ENCODE assay signal across 8 mouse cellular contexts in the genomic region with DNA sequence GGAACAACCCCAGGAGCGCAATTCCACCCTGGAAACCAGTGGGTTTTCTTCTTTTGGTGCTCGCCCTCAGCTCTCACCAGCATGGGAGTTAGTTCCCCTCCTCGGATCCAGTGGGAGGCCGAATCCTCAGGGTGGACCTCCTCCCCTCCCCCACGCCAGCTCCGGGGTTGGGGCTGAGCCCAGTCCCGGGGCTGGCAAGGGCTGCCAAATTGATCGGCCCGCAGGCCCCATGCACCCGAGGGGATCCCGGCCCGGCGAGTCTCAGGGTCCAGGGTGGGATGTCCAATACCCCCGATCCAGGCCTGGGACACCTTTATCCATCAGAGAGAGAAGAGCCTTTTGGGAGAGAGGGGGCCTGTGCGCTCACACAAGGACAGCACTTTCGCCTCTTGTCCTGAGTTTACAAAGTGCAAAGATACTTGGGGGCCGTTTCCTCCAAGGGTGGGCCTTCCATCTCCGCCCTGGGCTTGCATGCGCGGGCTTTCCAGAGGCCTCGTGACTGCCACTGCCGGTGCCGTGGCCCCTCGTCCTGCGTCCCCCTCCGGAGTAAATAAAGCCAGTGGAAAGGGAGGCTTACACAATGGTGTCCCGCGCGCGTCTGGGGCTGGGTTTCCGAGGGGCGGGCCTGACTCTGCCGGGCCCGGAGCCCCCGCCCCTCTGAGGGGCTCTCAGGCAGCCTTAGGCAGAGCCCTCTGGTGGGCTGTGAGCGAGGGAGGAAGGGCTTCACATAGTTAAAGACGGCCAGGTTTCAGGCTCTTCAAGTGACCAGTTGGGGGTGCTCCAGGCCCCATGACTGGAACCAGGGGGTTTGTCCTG.
DNase-seq lines count a peak whose midpoint lies in the region; ATAC-seq and TF ChIP-seq lines count a peak whose summit lies in the region.

No protein-coding gene starts in this region.

- H3K9me3 ChIP-seq in embryonic facial prominence, embryonic 11.5 days (replicated peaks; ENCODE audit: control insufficient read depth, low read length): no peaks in the 10 kb centered on the region
- H3K9me3 ChIP-seq in limb, embryonic 10.5 days (replicated peaks): no peaks in the 10 kb centered on the region
- no peaks in the 10 kb centered on the region for H3K9me3 ChIP-seq in midbrain, embryonic 10.5 days (replicated peaks)
- no peaks in the 10 kb centered on the region for H3K9me3 ChIP-seq in stomach, postnatal 0 days (ENCODE audit: control insufficient read depth, low read length)

- peak overlapping the region; percentile 92 for H3K9ac ChIP-seq in embryonic facial prominence, embryonic 11.5 days (replicated peaks; ENCODE audit: low read length)
- peak overlapping the region; percentile 67 for H3K9ac ChIP-seq in stomach, postnatal 0 days (ENCODE audit: low read length)

- H3K27ac ChIP-seq in embryonic facial prominence, embryonic 11.5 days (replicated peaks; ENCODE audit: low read depth, low read length): peak overlapping the region; percentile 92
- H3K27ac ChIP-seq in limb, embryonic 10.5 days: peak overlapping the region; percentile 97
- peak overlapping the region; percentile 96 for H3K27ac ChIP-seq in midbrain, embryonic 10.5 days (replicated peaks)
- peak overlapping the region; percentile 87 for H3K27ac ChIP-seq in stomach, postnatal 0 days (replicated peaks)

- TF ChIP-seq EP300 in stomach, postnatal 0 days (optimal IDR thresholded peaks at IDR 0.05): no peak

- no peaks in the 10 kb centered on the region for H3K36me3 ChIP-seq in embryonic facial prominence, embryonic 11.5 days (replicated peaks; ENCODE audit: control insufficient read depth, insufficient read depth, low read depth, low read length)
- peaks cover 23% of the 10 kb centered on the region for H3K36me3 ChIP-seq in limb, embryonic 10.5 days
- peaks cover 21% of the 10 kb centered on the region for H3K36me3 ChIP-seq in midbrain, embryonic 10.5 days
- no peaks in the 10 kb centered on the region for H3K36me3 ChIP-seq in stomach, postnatal 0 days (ENCODE audit: control insufficient read depth, insufficient read depth, low read length)

- no peaks in the 10 kb centered on the region for H3K27me3 ChIP-seq in embryonic facial prominence, embryonic 11.5 days (ENCODE audit: control insufficient read depth, insufficient read depth, low read length)
- H3K27me3 ChIP-seq in limb, embryonic 10.5 days (ENCODE audit: low read depth, poor library complexity, severe bottlenecking): no peaks in the 10 kb centered on the region
- H3K27me3 ChIP-seq in midbrain, embryonic 10.5 days (ENCODE audit: low read depth, poor library complexity, severe bottlenecking): peaks cover 17% of the 10 kb centered on the region
- H3K27me3 ChIP-seq in stomach, postnatal 0 days (ENCODE audit: control insufficient read depth, insufficient read depth, low read length): no peaks in the 10 kb centered on the region

- peak overlapping the region; percentile 92 for H3K4me3 ChIP-seq in embryonic facial prominence, embryonic 11.5 days (ENCODE audit: low read depth, low read length)
- peak overlapping the region; percentile 87 for H3K4me3 ChIP-seq in limb, embryonic 10.5 days
- peak overlapping the region; percentile 77 for H3K4me3 ChIP-seq in midbrain, embryonic 10.5 days
- peak overlapping the region; percentile 67 for H3K4me3 ChIP-seq in stomach, postnatal 0 days (ENCODE audit: low read depth, low read length)

- peak; percentile 68 for ATAC-seq in embryonic facial prominence, embryonic 11.5 days (replicated peaks; ENCODE audit: insufficient number of reproducible peaks, low FRiP score, low TSS enrichment, low read depth)
- peak; percentile 39; the same call in 1 of the 2 replicates for ATAC-seq in stomach, postnatal 0 days (ENCODE audit: low FRiP score, low TSS enrichment)

- peak overlapping the region; percentile 61 for H3K4me2 ChIP-seq in embryonic facial prominence, embryonic 11.5 days (ENCODE audit: low read depth, low read length)
- H3K4me2 ChIP-seq in stomach, postnatal 0 days (replicated peaks; ENCODE audit: low read depth): peak overlapping the region; percentile 65

- TF ChIP-seq CTCF in stomach, postnatal 0 days (IDR thresholded peaks at IDR 0.05; ENCODE audit: low read depth): peak; percentile 70

- intact Hi-C loops in heart, postnatal 10 days (cut with DNase I): loop anchor here (2.0 kb wide), 2 partner anchors 28 to 92 kb away; no protein-coding TSS in a partner anchor

- WGBS in embryonic facial prominence, embryonic 11.5 days: under 1% methylated on average over 36 of the region's 37 CpGs
- under 1% methylated on average over 37 of the region's 37 CpGs for WGBS in limb, embryonic 10.5 days
- 0% methylated on average over 37 of the region's 37 CpGs for WGBS in midbrain, embryonic 10.5 days
- 3% methylated on average over 37 of the region's 37 CpGs for WGBS in stomach, postnatal 0 days

- peak; percentile 62 to 68 for DNase-seq in urinary bladder, postnatal 4 days (ENCODE audit: low spot score in 2 of 2)
- DNase-seq in urinary bladder, postnatal 14 days (ENCODE audit: low spot score): no peak
- peak; percentile 93 for DNase-seq in embryonic facial prominence, embryonic 11.5 days (ENCODE audit: low spot score)
- peak; percentile 68 to 76 for DNase-seq in heart, postnatal 10 days
- DNase-seq in limb, embryonic 10.5 days (ENCODE audit: low spot score): peak; percentile 88
- DNase-seq in midbrain, embryonic 10.5 days (ENCODE audit: low spot score): peak; percentile 87
- DNase-seq in stomach, postnatal 0 days (ENCODE audit: low spot score): peak; percentile 53
- DNase-seq in layer of hippocampus, postnatal 36 days: no peak

- H3K4me1 ChIP-seq in embryonic facial prominence, embryonic 11.5 days (ENCODE audit: control insufficient read depth, insufficient read depth, low read length): peaks cover 13% of the 10 kb centered on the region
- H3K4me1 ChIP-seq in limb, embryonic 10.5 days: peaks cover 88% of the 10 kb centered on the region
- H3K4me1 ChIP-seq in midbrain, embryonic 10.5 days: peaks cover 89% of the 10 kb centered on the region
- peaks cover 16% of the 10 kb centered on the region for H3K4me1 ChIP-seq in stomach, postnatal 0 days (replicated peaks; ENCODE audit: control insufficient read depth, insufficient read depth)

Comparison
In these comparisons a context has a peak if more than half of its experiments do, and no peak if none do; other contexts are left out.
1. DNase-seq: peak in urinary bladder, postnatal 4 days (2 of 2), embryonic facial prominence, embryonic 11.5 days (single experiment), heart, postnatal 10 days (2 of 2), limb, embryonic 10.5 days (single experiment), midbrain, embryonic 10.5 days (single experiment) and stomach, postnatal 0 days (single experiment); none in urinary bladder, postnatal 14 days (single experiment) and layer of hippocampus, postnatal 36 days (0 of 2).
2. Peak in every context shown above with its lines, with median percentiles within 50 percentile points of each other: H3K27ac ChIP-seq and H3K4me3 ChIP-seq.